Mouse (Mus musculus) neutrophil, adult 5-6 weeks (primary cell): ENCODE results near the gene Xylt1. TPM values are rescaled to one million over a fixed set of nuclear protein-coding genes. Genes with fewer than 3 reads are reported as not detected.

ENCODE experiments used
- ATAC-seq: fragments of 151-379, 151-347 bp; 2 replicates; pipeline ENCODE4 v1.8.0; 2017; ENCODE audit warnings: mild to moderate bottlenecking, moderate TSS enrichment; ENCODE audit not compliant: insufficient number of reproducible peaks, poor library complexity, low FRiP score, severe bottlenecking; ENCODE audit errors: extremely low read depth
- total RNA-seq: library from RNA; stranded (forward); fragments of 200-1000 nt; gene quantifications from 2 replicates; pipeline ENCODE4 v1.2.3, GENCODE M21; 2017

Gene Xylt1
- total RNA-seq, 1 experiment from 2014 or later, result 138 TPM

DNA sequence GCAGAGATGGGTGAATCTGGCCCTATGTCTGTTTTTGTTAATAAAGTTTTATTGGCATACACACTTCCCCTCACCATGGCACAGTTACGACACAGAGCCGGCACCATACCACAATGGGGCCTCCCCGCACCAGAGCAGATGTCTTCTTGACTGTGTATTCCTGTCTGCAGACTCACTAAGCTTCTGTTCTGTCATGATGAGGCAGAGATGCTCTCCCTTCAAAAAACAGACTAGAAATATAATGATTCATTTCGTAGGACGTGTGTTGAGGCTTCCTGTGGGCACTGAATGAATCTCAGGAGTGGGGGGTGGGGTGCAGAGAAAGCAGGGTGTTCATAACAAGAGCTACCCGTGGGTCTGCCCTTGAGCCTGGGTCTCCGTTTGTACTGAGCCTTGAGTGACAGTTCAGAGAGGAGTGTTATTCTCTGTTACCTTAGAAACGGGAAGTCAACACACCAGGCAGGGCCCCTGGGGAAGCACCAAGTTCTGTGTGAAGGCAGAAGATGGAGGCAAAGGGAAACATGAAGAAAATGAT is 48.0 kb downstream of the Xylt1 start:
- peak; percentile 91 for ATAC-seq

DNA sequence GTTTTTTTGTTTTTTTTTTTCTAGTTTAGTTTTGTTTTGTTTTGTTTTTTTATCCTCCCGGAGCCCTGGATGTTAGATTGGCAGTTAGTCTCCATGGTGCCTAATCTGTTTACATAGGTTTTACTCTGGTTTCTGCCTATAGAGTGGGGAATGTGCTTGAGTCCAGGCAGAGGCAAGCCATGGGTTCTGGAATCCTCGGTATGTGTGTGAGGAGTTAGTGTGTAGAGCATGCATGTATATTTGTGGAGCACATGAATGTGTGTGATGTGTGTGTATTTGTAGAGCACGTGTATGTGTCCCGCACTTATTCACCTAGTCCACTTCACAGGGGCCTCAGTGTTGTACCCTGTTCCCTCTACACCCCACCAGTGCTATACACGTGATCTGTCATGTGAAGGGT is 48.7 kb downstream of the Xylt1 start:
- ATAC-seq, result no peak

DNA sequence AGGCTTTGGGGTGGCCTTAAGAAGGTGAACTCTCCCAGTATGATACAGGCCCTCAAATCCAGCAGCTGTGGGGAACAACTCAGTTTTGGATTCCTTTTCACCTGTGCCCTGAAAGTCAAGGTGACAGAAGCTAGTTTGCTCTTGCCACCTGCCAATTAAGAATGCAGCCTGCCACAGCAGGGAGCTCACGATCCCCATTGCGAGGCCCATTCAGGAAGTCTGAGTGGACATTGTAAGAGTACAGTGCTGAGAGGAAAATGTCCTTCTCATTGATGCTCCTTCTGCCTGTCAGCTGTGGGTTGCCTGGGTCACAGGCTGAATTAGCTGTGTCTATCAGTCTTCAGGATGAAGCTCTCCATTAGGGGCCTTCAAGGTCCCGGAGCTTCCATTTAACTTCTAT is 49.1 kb downstream of the Xylt1 start:
- no peak for ATAC-seq

DNA sequence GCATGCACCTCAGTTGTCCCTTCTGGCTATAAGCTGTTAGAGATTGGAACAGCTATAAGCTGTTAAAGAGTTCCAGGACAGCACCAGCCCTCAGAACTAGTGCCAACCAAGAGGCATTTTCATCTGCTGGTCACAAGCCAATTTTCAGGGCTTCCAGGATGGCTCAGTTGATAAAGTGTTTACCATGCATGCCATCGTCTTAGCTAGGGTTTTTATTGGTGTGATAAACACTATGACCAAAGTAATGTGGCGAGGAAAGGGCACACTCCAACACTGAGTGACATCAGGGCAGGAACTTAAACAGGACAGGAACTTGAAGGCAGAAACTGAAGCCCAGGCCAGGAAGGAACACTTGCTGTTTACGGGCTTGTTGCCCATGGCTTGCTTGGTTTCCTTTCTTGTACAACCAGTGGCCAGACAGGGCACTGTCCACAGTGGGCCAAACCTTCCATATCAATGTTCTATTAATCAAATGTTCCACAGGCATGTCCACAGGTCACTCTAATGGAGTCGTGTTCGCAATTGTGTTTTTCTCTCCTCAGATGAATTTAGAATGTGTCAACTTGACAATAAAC is 49.7 kb downstream of the Xylt1 start:
- ATAC-seq, result no peak

DNA sequence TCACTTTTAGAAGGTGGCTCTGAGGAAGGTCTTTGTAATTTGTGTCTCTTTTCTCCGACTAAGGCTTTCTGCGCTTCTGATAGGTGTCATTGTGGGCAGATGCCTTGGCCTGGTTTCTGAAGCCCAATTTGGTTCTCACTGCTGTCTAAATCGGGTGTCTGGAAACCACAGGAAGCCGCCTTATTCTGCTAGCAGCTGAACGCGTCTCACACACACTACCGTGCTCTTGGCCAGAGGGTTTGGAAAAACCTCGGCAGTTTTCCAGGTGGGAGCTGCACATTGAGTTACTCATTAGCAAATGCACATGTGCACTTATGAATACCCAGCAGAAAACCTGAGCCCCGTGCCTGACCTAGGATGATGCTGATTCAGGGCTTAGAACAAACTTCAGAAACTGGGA is 52.9 kb downstream of the Xylt1 start:
- ATAC-seq, result no peak

DNA sequence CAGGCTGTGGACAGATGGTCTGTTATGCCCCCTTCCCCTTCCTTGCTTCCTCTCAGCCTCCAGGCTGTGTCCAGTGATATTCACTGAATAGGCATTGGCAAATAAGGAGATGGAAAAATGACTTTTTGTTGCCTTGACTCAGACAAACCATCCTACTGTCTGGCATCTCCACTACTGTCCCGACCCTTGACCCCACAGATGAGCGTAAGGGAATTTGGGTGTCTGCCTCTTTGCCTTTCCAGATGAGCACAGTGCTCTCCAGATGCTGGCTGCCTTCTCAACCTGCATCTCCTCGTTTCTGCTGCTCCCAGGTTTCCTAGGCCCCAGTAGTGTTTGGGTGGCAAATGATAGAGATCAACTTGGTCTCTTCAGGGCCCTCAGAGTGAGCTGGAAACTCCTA is 54.3 kb downstream of the Xylt1 start:
- no peak for ATAC-seq

DNA sequence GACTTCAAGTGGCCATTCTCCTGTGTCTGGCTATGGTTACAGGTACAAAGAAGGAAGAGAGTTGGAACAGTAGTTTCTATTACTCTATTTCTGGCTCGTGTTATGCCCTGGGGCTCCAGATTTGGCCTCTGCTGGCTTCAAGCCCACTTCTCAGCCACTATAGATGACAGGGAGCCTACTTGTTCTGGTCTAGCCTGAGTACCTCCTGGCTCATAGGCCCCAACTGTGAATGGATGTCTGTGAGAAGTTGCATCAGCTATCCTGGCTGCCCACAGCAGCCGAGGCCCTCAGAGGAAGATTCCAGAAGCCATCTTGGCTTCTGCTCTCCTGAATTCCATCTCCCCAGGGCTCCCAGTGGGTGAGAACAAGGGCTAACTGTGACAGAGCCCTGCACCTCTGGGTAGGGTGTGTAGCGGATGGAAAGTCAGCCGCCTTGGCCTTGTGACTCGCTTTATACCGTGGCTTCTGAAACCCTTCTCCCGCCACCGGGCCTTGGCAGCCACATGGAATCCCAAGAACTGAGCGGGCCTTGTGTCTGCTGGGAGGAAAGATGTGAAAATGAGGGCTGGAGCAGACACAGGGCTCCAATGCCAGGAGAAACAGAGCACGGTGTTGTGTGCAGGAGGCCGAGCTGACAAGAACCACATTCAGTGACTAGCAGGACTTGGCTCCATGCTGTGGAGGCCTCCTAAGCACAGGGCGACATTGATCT is 55.1 kb downstream of the Xylt1 start:
- no peak for ATAC-seq

DNA sequence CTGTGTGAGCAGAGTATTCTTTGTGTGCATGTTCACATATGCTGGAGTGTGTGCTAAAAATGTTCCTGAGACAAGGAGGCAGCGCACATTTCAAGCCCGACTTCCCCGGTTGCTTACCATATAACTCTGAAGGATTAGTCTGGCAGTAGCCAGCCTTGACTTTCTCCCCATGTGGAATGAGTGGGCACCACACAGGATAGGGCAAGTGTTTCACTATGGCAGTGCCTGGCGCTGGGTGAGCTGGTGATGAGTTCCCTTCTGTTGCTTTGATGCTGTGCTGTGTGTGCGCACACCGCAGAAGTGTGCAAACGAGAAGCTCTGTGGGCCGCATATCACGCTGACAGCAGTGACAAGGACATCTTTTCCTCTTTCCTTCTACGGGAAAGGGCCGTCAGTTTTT is 56.1 kb downstream of the Xylt1 start:
- ATAC-seq, result no peak

DNA sequence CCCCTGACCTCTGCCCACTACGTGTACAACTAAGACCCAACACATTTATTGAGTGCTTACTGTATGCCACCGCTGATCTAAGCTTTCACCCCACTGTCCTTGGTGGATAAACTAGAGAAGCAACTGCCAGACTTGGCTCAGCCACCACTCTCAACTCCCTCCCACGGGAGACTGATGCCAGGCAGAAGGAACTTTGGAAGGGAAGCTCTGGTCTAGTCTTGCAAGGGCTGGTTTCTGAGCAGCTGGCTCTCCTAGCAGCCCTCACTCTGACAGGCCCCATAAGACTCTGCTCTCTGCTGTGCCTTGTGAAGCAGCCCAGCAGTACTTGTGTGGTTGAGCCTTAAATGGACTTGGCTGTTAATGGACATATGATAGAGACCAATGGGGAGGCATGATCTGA is 60.2 kb downstream of the Xylt1 start:
- ATAC-seq, result no peak

DNA sequence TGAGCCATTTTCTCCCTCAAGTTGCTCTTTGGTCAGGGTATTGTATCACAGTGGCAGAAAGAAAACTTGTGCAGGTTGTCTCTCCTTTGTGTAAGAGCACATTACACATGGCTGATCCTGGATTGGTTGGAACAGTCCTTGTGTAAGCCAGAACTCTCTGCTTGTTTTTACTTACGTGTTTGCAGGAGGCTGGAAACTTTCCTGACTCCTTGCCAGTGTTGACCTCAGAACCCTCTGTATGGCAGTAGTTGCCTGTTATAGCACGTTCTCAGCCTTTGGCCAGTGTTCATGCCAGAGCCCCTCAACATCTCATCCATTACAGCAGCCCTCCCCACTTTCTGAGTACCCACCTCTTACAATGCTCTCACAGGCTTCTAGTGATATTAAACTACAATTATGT is 61.9 kb downstream of the Xylt1 start:
- no peak for ATAC-seq

DNA sequence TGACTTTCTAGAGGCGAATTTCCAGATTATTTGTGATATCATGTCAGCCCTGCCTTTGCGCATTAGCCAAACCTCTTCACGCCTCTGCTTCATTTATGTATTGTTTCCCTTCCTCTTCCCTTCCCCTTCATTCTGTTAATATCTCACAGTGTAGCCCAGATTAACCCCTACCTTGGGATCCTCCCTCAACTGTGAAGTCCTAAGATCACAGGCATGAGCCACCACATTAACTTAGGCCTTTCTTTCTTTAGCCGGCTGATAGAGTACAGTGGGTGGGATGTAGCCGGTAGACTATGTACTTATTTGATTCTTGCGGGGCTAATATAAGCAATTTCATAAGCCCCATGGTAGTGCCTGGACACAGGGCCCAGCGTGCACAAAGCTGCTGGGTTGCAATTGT is 62.4 kb downstream of the Xylt1 start:
- no peak for ATAC-seq

DNA sequence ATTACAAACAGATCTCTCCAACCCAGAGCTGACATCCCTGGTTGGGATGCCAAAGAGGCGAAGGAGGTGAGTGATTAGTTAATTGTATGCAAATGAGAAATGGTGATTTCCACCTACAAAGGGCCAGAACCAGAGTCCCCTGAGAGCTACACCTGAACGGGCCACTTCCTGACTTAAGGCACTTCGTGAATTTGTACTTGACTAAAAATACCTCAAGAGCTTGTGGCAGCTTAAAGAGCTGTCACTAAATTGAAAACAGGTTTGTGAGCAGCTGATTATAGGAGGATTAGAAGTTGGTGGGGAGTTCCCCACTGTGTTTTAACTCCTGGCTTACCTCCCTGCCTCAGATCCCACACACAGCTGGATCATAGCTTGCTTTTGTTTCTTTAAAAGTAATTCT is 64.7 kb downstream of the Xylt1 start:
- ATAC-seq, result peak; percentile 34

DNA sequence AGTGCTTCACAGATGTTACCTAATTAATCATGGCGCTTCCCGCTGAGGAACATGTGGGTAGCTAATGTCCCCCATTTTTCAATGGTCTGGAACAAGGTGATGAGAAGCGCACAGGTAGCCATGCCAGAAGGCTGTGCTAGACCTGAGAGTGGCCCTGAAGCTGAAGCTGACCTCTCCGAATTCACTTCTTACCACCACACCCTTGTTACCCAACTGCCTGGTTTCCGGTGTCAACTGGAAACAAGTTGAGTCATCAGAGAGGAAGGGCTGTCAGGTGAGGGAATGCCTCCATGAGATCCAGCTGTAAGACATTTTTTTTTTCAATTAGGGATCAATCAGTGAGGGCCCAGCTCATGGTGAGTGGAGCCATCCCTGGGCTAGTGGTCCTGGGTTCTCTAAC is 68.8 kb downstream of the Xylt1 start:
- ATAC-seq, result peak; percentile 78

DNA sequence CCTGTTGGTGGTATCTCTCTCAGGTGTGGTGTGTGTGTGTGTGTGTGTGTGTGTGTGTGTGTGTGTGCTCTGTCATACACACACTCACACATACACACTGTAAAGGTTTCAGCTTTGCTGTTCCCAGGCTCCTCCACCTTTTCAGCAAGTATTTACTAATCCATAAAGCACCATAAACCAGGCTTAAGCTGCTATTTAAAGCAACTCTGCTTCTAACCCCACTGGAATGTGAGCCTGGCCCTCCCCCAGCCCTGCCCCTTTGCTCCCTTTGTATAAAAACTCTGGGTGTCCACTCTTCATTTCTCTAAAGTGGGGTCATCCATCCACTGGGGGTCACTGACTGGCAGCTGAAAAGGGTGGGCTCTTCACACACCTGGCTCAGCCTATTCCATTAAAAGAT is 70.4 kb downstream of the Xylt1 start:
- no peak for ATAC-seq

DNA sequence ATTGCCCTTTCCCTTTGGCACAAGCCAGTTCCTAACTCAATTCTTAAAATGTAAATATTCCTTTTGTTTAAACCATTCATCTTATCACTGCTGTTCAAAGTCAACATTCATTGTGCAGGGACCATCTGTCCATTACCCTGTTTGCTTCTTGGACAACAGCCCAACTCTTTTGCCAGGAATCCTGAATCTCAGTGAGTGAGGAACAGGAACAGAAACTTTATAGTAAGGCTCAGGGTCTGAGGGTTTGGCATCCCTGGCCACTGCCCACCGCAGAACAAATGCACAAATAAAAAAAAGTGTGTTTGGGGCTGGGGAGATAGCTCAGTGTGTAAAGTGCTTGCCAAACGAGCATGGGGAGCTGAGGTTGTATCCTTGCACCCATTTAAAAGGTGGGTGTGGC is 71.5 kb downstream of the Xylt1 start:
- no peak for ATAC-seq

DNA sequence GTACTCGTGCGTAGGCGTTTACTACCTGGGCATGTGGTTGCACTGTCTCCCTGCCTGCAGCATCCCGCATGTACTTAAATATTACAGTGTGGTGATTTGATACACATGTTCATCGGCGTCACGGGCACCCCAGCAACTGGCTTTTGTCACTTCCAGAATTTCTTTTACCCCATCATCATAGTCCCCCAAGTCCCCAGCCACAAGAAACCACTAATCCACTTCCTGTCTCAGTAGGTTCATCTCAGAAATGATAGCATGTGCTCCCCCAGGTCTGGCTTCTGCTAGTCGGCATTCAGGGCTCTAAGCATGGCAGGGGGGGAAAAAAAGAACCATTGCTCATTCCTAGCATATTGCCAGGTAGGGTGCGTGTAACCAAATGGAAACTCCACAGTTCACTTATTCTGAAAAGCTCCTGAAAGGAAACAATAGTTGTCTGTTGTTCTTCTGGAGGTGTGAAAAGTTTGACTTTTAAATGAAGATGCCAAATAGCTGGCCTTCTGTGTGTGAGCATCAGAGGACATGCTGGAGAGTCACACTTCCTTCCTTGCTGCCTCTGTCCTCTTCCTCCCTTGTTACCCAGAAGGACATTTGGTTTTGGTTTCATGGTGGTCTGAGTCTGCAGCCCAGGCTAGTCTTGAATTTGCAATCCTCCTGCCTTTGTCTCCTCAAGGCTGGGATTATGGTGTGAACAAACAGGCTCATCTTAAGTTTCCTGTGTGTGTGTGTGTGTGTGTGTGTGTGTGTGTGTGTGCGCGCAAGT is 74.2 kb downstream of the Xylt1 start:
- no peak for ATAC-seq

DNA sequence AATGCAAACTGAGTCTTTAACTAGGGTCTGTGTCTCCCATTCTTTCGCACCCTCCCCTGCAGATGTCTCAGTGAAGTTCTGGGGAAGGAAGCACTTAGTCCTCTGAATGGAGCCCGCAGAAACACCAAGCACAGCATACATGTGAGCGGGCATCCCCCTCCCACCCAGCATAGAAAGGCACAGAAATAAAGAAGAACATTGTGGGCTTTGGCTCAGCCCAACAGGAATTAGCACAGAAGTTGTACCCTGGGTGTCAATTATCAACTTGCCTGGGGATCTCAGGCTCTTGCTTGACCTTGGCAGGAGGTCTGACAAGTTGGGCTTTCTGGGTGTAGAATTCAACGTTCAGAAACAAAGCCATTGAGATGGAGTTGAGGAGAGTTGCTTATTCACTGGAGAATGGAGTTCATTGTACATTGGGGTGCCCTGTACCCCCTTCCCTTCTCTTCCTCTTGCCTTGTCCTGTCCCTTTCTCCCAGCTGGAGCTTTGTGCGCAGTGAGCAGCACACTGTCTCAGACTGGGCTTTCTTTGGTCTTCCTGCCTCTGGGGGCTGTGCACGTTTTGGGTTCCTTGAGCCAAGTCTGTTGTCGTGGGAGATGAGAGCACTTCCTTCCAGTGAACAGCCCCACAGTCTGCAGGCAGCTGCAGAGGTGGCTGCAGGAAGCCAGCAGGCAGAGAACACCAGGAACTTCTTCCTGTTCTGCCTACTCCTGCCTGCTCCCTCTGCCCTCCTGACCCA is 81.6 kb downstream of the Xylt1 start:
- peak; percentile 18; the same call in 1 of the 2 replicates for ATAC-seq

DNA sequence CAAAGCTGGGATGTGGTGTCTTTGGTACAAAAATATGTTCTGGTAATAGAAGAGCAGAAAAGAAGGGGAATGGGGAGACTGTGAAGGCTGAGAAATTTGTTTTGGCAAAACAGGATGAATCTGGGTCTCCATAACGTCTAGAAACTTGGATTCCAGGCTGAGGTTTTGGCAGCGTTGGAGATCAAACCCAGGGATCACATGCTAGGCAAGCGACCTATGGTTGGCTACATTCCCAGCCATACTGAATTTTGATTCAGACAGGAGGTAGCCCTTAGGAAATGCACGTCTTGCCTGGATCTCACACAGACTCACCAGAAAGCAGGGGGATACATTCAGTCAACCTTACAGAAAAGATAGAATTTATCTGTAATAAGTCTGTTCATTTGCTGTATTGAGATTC is 84.2 kb downstream of the Xylt1 start:
- ATAC-seq, result no peak

DNA sequence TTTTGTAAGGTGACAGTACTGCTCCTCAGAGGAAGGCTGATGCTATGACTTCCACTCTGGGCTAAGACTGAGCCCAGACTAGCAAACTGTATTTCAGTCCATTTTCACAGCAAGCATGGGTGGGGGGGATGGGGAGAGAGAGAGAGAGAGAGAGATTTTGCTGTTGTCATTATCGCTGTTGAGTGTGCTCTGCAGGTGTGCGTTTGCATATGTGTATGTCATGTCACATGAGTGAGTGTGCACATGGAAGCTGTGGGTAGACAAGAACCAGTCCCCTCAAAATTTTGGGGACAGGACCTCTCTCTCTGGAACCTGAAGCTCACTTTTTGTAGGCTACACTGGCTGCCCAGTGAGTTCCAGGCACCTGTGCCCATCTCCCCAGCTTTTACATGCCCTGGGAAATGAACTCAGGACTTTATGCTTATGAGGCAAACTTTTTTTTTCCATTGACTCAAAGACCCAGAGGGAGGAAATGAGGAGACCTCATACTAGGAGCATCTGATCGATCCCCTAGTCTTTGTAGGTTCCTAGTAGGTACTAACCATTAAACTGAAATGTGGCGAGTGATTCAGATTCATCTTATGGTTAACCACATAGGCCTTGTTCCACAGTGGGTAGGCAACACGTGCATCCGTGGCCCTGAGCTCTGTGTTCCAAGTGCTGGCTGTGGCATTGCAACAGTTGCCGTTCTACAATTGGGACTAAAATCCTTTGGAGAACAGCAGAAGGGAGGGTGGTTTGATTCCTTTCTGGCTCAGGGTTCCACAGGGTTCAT is 85.4 kb downstream of the Xylt1 start:
- ATAC-seq, result no peak
